ENCODE assay signal across 8 mouse cellular contexts in genomic region chr15:102235371-102236027, GRCm38 (mm10). TPM values are rescaled to one million over a fixed set of nuclear protein-coding genes. Genes with fewer than 3 reads are reported as not detected.
A peak's percentile ranks its signal among the peaks of the same experiment; 100 is the strongest.
DNase-seq lines count a peak whose midpoint lies in the region; ATAC-seq lines count a peak whose summit lies in the region.

No protein-coding gene starts in this region.

- no peaks in the 10 kb centered on the region for H3K36me3 ChIP-seq in forebrain, embryonic 13.5 days (ENCODE audit: poor library complexity, severe bottlenecking)
- H3K36me3 ChIP-seq in midbrain, embryonic 14.5 days (ENCODE audit: control insufficient read depth, insufficient read depth, low read length): no peaks in the 10 kb centered on the region

- ATAC-seq in forebrain, embryonic 13.5 days: no peak; the same call in 1 of the 2 replicates
- no peak; the same call in 1 of the 2 replicates for ATAC-seq in midbrain, embryonic 14.5 days (ENCODE audit: low FRiP score, low TSS enrichment)
- no peak for ATAC-seq in frontal cortex, adult (ENCODE audit: low TSS enrichment)

- WGBS in forebrain, embryonic 13.5 days: 23% methylated on average over 21 of the region's 21 CpGs
- 18% methylated on average over 21 of the region's 21 CpGs for WGBS in midbrain, embryonic 14.5 days

- no peaks in the 10 kb centered on the region for H3K27me3 ChIP-seq in forebrain, embryonic 13.5 days
- no peaks in the 10 kb centered on the region for H3K27me3 ChIP-seq in midbrain, embryonic 14.5 days (ENCODE audit: control insufficient read depth, insufficient read depth, low read length)

- peaks cover 13% of the 10 kb centered on the region; the same call in 1 of the 2 replicates for H3K4me1 ChIP-seq in forebrain, embryonic 13.5 days
- 0 out of 2 replicates have a peak, but pooled peaks cover 6% of the 10 kb centered on the region for H3K4me1 ChIP-seq in midbrain, embryonic 14.5 days (ENCODE audit: control insufficient read depth, insufficient read depth, low read length)

- H3K27ac ChIP-seq in forebrain, embryonic 13.5 days: no peak overlapping the region
- H3K27ac ChIP-seq in midbrain, embryonic 14.5 days (replicated peaks; ENCODE audit: low read depth, low read length): no peak overlapping the region

- no peak overlapping the region for H3K4me3 ChIP-seq in forebrain, embryonic 13.5 days
- no peak overlapping the region for H3K4me3 ChIP-seq in midbrain, embryonic 14.5 days (replicated peaks; ENCODE audit: low read depth, low read length)

- peak overlapping the region; percentile 27; the same call in 1 of the 2 replicates for H3K4me2 ChIP-seq in forebrain, embryonic 13.5 days
- peak overlapping the region; percentile 11 for H3K4me2 ChIP-seq in midbrain, embryonic 14.5 days (ENCODE audit: low read length)

- H3K9me3 ChIP-seq in forebrain, embryonic 13.5 days (replicated peaks): no peaks in the 10 kb centered on the region
- H3K9me3 ChIP-seq in midbrain, embryonic 14.5 days (ENCODE audit: control insufficient read depth, low read length): no peaks in the 10 kb centered on the region

- peak; percentile 48 for DNase-seq in testis, postnatal 10 days (ENCODE audit: low spot score)
- no peak for DNase-seq in testis, postnatal 14 days (ENCODE audit: low spot score)
- DNase-seq in kidney, postnatal 25 days: peak; percentile 60 to 81
- no peak for DNase-seq in midbrain, embryonic 14.5 days
- DNase-seq in spleen, adult 18-20 months: no peak
- no peak for DNase-seq in frontal cortex, adult 2 months (ENCODE audit: extremely low spot score in 1 of 2, low spot score in 1 of 2)

- H3K9ac ChIP-seq in forebrain, embryonic 13.5 days: peak overlapping the region; percentile 51
- H3K9ac ChIP-seq in midbrain, embryonic 14.5 days (replicated peaks; ENCODE audit: low read length): no peak overlapping the region

RNA-seq across cellular contexts. Expression of gene Itgb7, which starts 3.8 kb away (rescaled TPM):
- polyA plus RNA-seq in forebrain, embryonic 13.5 days (2015; fragmentation: Nextera tagmentation; extraction: Ambion mirVana): 0.32 and 0.48 TPM in 2 replicates
- polyA plus RNA-seq in midbrain, embryonic 14.5 days (2014; fragmentation: Nextera tagmentation; extraction: Ambion mirVana): 0.57 and 0.78 TPM in 2 replicates
- polyA plus RNA-seq in frontal cortex, adult 2 months (2012; rRNA removed): 0.74 and 0.84 TPM in 2 replicates

RNA-seq across cellular contexts. Expression of gene Rarg, which starts 21.8 kb away (rescaled TPM):
- polyA plus RNA-seq in forebrain, embryonic 13.5 days (2015; fragmentation: Nextera tagmentation; extraction: Ambion mirVana): 3.2 and 4.2 TPM in 2 replicates
- polyA plus RNA-seq in midbrain, embryonic 14.5 days (2014; fragmentation: Nextera tagmentation; extraction: Ambion mirVana): 2.3 and 3.6 TPM in 2 replicates
- polyA plus RNA-seq in frontal cortex, adult 2 months (2012; rRNA removed): 10.5 and 11.2 TPM in 2 replicates

RNA-seq across cellular contexts. Expression of gene Csad, which starts 31.0 kb away (rescaled TPM):
- 42.7 and 46.4 TPM in 2 replicates for polyA plus RNA-seq in forebrain, embryonic 13.5 days (2015; fragmentation: Nextera tagmentation; extraction: Ambion mirVana)
- 25.9 and 28.1 TPM in 2 replicates for polyA plus RNA-seq in midbrain, embryonic 14.5 days (2014; fragmentation: Nextera tagmentation; extraction: Ambion mirVana)
- 32.9 and 42.0 TPM in 2 replicates for polyA plus RNA-seq in frontal cortex, adult 2 months (2012; rRNA removed)

RNA-seq across cellular contexts. Expression of gene Zfp740, which starts 32.5 kb away (rescaled TPM):
- 90.0 and 98.7 TPM in 2 replicates for polyA plus RNA-seq in forebrain, embryonic 13.5 days (2015; fragmentation: Nextera tagmentation; extraction: Ambion mirVana)
- 43.5 and 57.7 TPM in 2 replicates for polyA plus RNA-seq in midbrain, embryonic 14.5 days (2014; fragmentation: Nextera tagmentation; extraction: Ambion mirVana)
- 52.4 and 62.1 TPM in 2 replicates for polyA plus RNA-seq in frontal cortex, adult 2 months (2012; rRNA removed)

RNA-seq across cellular contexts. Expression of gene Gm9918, which starts 34.9 kb away (rescaled TPM):
- 0.09 TPM in 1 of 2 replicates, not detected in the other for polyA plus RNA-seq in forebrain, embryonic 13.5 days (2015; fragmentation: Nextera tagmentation; extraction: Ambion mirVana)
- polyA plus RNA-seq in midbrain, embryonic 14.5 days (2014; fragmentation: Nextera tagmentation; extraction: Ambion mirVana): 0.09 TPM in 1 of 2 replicates, not detected in the other
- polyA plus RNA-seq in frontal cortex, adult 2 months (2012; rRNA removed): 0.08 and 0.15 TPM in 2 replicates

Comparison
In these comparisons a context has a peak if more than half of its experiments do, and no peak if none do; other contexts are left out.
1. DNase-seq: peak in testis, postnatal 10 days (single experiment) and kidney, postnatal 25 days (2 of 2); none in testis, postnatal 14 days (single experiment), midbrain, embryonic 14.5 days (single experiment), spleen, adult 18-20 months (0 of 2) and frontal cortex, adult 2 months (0 of 2).